Mouse (Mus musculus) Patski (cell line): ENCODE data around the gene Smad3. TPM values are rescaled to one million over a fixed set of nuclear protein-coding genes. Genes with fewer than 3 reads are reported as not detected.
A peak's percentile ranks its signal among the peaks of the same experiment; 100 is the strongest.

Source experiments
- ATAC-seq: fragments of 100-300 bp; one replicate; pipeline ENCODE4 v1.8.0; 2021
- CTCF ChIA-PET: fragments of 350-600 bp; sonication (Branson Sonifier 250); formaldehyde crosslinking; loops from one replicate; lab custom pipeline; 2022; ENCODE audit warnings: inconsistent platforms; lab: Charles Lee
- POLR2A ChIA-PET: fragments of 350-600 bp; sonication (Branson Sonifier 250); formaldehyde crosslinking; loops from one replicate; lab custom pipeline; 2022; ENCODE audit warnings: antibody characterized with exemption, inconsistent platforms; lab: Charles Lee
- DNase-seq: peaks from one replicate; pipeline ENCODE4 v3.0.0-alpha.2; 2011; ENCODE audit warnings: low read depth, low spot score
- H3K27me3 ChIP-seq: fragments of 371-371 bp; one replicate; pipeline ENCODE4 v1.5.1; 2021
- CTCF ChIP-seq: fragments of 100-300 bp; IDR thresholded peaks from one replicate; pipeline ENCODE4 v1.5.1; 2021
- in situ Hi-C: fragments of 300-500 bp; cut with MboI; formaldehyde crosslinking; loops from 3 replicates; pipeline ENCODE4 v1.11.1; 2018; ENCODE audit warnings: low pct_unique_long_range_greater_than_20kb, mixed read lengths
- polyA plus RNA-seq: library from polyadenylated mRNA; unstranded; gene quantifications from one replicate; pipeline ENCODE4 v1.2.3, GENCODE M21; 2021

Gene Smad3
- polyA plus RNA-seq, 1 experiment from 2014 or later: 107 TPM

DNA sequence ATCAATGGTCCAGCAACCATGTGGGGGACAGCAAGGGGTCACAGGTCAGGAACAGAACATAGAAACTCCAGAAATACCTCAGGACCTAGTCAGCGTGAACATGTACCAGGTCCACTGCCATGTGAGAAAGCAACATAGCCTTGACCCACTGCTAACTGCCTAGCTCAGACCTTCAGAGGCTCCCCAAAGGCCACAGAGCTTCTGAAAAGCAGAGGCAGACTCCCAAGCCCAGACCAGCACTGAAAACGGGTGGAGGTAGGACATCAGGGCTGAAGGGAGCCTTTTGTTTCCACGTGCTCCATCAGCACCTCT is 84.3 kb downstream of the Smad3 start:
- ATAC-seq: no peak
- ChIA-PET POLR2A (no interaction called here), CTCF (no interaction called here)
- no peak for DNase-seq
- no peak for TF ChIP-seq CTCF
- in situ Hi-C loops: no loop called here
- H3K27me3 ChIP-seq: no peaks in the 10 kb centered on the region

GRCm38 (mm10) chr9:63672797-63673493 is 84.8 kb downstream of the Smad3 start:
- ChIA-PET POLR2A (no interaction called here), CTCF (interaction anchor here (1.8 kb wide), 1 partner anchor 23 kb away, joined by 5 read pairs; no protein-coding TSS in a partner anchor)
- no peaks in the 10 kb centered on the region for H3K27me3 ChIP-seq
- in situ Hi-C loops: no loop called here
- DNase-seq (no peak), ATAC-seq (no peak)
- TF ChIP-seq CTCF: no peak

DNA sequence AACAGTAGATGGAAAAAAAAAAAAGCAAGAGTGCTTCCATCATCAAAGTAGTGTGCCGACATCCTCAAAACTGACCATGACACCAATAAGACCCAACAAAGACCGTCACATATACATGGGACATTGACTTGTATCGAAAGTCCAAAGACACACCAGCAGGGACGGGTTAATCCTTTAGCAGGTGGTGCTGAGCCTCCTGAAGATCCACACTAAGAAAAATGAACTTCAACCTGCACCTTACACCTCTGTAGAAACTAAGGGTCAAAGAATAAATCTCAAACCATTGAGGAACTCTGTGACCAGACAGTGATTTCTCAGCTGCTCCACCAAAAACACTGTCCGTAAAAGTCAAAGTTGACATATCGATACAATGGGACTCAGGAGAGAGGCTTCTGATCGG is 88.0 kb downstream of the Smad3 start:
- ChIA-PET POLR2A (interaction anchor here (1.4 kb wide), 1 partner anchor 9 kb away, joined by 3 read pairs; no protein-coding TSS in a partner anchor), CTCF (interaction anchor here (0.9 to 1.9 kb wide), 2 partner anchors 13 to 29 kb away, joined by 3 to 4 read pairs; no protein-coding TSS in a partner anchor)
- in situ Hi-C loops: loop anchor here (5.0 kb wide), 1 partner anchor 77 kb away; no protein-coding TSS in a partner anchor
- ATAC-seq (no peak), DNase-seq (no peak)
- TF ChIP-seq CTCF: no peak
- H3K27me3 ChIP-seq: no peaks in the 10 kb centered on the region

DNA sequence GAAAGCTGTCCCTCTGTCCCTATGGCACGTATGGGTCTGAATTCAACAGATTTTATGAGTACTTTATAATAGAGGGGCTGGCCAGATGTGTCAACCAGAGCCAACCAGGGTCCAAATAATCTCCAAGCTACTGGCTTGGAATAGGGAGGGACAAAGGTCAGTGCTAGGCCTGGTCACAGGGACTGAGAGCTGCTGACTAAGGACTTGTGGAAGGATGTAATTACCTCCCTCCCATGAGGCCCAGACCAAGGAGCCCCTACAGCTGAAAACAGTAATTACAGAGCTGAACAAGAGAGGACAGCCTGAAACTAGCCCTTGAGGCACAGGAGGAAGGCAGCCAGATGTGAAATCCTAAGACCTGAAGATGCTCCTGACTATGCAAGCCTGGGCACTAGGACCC is 89.2 kb downstream of the Smad3 start:
- no peak for DNase-seq
- CTCF ChIA-PET: interaction anchor here (1.9 kb wide), 1 partner anchor 30 kb away, joined by 4 read pairs; no protein-coding TSS in a partner anchor
- TF ChIP-seq CTCF: no peak
- in situ Hi-C loops: loop anchor here (5.0 kb wide), 1 partner anchor 79 kb away; no protein-coding TSS in a partner anchor
- no peak for ATAC-seq
- POLR2A ChIA-PET: interaction anchor here (1.2 kb wide), 1 partner anchor 87 kb away, joined by 3 read pairs; no protein-coding TSS in a partner anchor
- H3K27me3 ChIP-seq: no peaks in the 10 kb centered on the region

GRCm38 (mm10) chr9:63667373-63667724 is 90.4 kb downstream of the Smad3 start:
- no peak for DNase-seq
- no peak for ATAC-seq
- ChIA-PET CTCF (interaction anchor here (0.9 to 2.0 kb wide), 5 partner anchors 11 to 42 kb away, joined by 3 to 4 read pairs (median 3); no protein-coding TSS in a partner anchor), POLR2A (interaction anchor here (1.2 to 1.3 kb wide), 3 partner anchors 9 to 89 kb away, joined by 3 to 6 read pairs (median 4); no protein-coding TSS in a partner anchor)
- H3K27me3 ChIP-seq: no peaks in the 10 kb centered on the region
- in situ Hi-C loops: loop anchor here (5.0 kb wide), 1 partner anchor 80 kb away; no protein-coding TSS in a partner anchor
- TF ChIP-seq CTCF: no peak

GRCm38 (mm10) chr9:63666612-63667372 is 91.0 kb downstream of the Smad3 start:
- in situ Hi-C loops: loop anchor here (5.0 kb wide), 1 partner anchor 81 kb away; no protein-coding TSS in a partner anchor
- DNase-seq (peak; percentile 86), ATAC-seq (peak; percentile 61)
- TF ChIP-seq CTCF: no peak
- no peaks in the 10 kb centered on the region for H3K27me3 ChIP-seq
- POLR2A ChIA-PET: interaction anchor here (1.2 to 1.3 kb wide), 4 partner anchors 9 to 90 kb away, joined by 3 to 6 read pairs (median 4); no protein-coding TSS in a partner anchor
- CTCF ChIA-PET: interaction anchor here (0.9 to 2.0 kb wide), 5 partner anchors 12 to 43 kb away, joined by 3 to 4 read pairs (median 3); no protein-coding TSS in a partner anchor

GRCm38 (mm10) chr9:63664792-63665646 is 92.8 kb downstream of the Smad3 start:
- DNase-seq (peak; percentile 87), ATAC-seq (peak; percentile 23)
- ChIA-PET CTCF (interaction anchor here (1.7 to 2.3 kb wide), 2 partner anchors 12 to 37 kb away, joined by 5 to 7 read pairs; no protein-coding TSS in a partner anchor), POLR2A (interaction anchor here (0.6 to 1.9 kb wide), 7 partner anchors 22 to 97 kb away, joined by 3 to 6 read pairs (median 3); no protein-coding TSS in a partner anchor)
- in situ Hi-C loops: loop anchor here (5.0 kb wide), 2 partner anchors 52 to 82 kb away; no protein-coding TSS in a partner anchor
- TF ChIP-seq CTCF: no peak
- H3K27me3 ChIP-seq: no peaks in the 10 kb centered on the region

DNA sequence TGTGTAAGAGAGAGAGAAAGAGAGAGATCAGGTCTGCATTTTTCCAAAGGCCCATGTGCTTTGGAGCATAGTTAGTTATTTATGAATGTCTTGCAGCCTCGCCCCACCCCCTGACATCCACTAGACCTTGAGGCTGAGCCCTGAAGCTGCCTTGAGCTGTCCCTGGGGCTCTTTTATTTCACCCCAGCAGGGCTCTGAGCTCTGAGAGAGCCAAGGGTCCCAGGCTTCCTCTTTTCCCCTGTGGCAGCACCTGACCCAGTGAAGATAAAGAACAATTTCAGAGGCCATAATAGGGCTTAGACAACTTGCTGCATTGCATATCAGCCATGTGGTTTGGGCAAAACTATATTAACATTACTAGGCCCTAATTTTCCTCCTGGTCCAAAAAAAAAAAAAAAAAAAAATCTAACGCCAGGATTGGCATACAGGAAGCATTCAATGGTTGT is 93.5 kb downstream of the Smad3 start:
- DNase-seq (no peak), ATAC-seq (no peak)
- ChIA-PET POLR2A (interaction anchor here (0.7 to 1.9 kb wide), 5 partner anchors 23 to 97 kb away, joined by 3 to 6 read pairs (median 3); no protein-coding TSS in a partner anchor), CTCF (interaction anchor here (2.3 kb wide), 1 partner anchor 11 kb away, joined by 7 read pairs; no protein-coding TSS in a partner anchor)
- no peak for TF ChIP-seq CTCF
- no peaks in the 10 kb centered on the region for H3K27me3 ChIP-seq
- in situ Hi-C loops: loop anchor here (5.0 kb wide), 1 partner anchor 53 kb away; no protein-coding TSS in a partner anchor

DNA sequence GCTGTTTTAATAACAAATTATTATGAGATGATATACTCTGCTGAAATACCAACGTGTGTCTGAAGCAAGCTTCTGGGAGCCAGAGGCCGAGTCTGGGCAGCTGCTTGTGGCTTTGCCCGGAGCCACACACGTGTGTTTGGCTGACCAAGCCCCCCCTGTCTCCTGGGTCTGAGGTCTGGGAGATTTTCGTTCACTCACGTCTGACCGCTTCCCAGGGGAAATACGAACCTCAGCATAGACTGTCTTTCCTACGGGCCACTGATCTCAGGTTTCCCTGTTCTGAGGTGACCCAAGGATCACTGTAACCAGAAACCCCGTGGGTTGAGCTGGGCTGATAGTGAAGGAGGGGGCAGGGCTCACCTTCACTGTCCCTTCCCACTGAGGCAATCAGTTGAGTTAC is 94.6 kb downstream of the Smad3 start:
- ATAC-seq: no peak
- in situ Hi-C loops: loop anchor here (5.0 kb wide), 1 partner anchor 54 kb away; no protein-coding TSS in a partner anchor
- TF ChIP-seq CTCF: no peak

More for the DNA sequence above, 94.6 kb downstream of the Smad3 start:
- DNase-seq: peak; percentile 46
- no peaks in the 10 kb centered on the region for H3K27me3 ChIP-seq
- ChIA-PET CTCF (interaction anchor here (1.5 to 2.3 kb wide), 2 partner anchors 10 to 16 kb away, joined by 3 to 7 read pairs; no protein-coding TSS in a partner anchor), POLR2A (interaction anchor here (0.6 kb wide), 1 partner anchor 63 kb away, joined by 3 read pairs; no protein-coding TSS in a partner anchor)
